Mouse (Mus musculus): ENCODE results near the gene Arid5a.

GRCm38 (mm10) chr1:36271516-36272230 lies 35.9 kb upstream of the Arid5a start:
- TF ChIP-seq CTCF (IDR thresholded peaks at IDR 0.05; ENCODE audit: low read depth, low read length) (no peak), POLR2A (IDR thresholded peaks at IDR 0.05; ENCODE audit: borderline replicate concordance, low read depth, low read length) (no peak)
